ENCODE assay signal across 11 mouse cellular contexts in the genomic region with DNA sequence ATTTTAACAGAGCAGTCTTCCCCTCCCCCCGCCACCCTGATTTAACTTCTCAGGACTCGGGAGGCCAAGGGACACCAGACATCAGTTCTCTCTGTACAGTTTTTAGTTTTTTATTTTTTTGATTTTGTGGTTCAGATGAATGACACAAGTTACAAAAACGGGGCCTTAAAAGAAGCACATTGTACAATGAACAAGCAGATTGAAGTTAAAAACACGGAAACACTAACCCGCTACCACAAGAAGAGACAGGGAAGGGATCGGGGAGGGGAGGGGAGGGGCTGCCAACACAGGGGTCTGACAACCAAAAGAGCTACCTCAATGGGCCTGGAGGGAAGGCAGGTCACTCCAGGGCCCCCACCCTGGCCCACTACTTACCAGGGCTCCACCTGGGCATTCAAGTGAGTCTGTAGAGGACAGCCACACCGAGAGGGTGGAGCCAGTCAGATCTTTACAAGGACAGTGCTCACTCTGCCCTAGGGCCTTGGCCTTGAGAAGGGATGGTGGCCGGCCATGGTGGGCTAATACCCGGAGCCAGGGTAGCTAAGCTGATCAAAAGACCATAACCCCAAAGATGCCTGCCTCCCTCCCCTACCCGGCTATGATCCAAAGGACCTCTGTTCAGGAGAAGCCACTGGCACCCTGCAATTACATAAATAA. TPM values are rescaled to one million over a fixed set of nuclear protein-coding genes. Genes with fewer than 3 reads are reported as not detected.
DNase-seq lines count a peak whose midpoint lies in the region; ATAC-seq lines count a peak whose summit lies in the region.
"Had no signal": no experiment of that assay in that cellular context is flagged by ENCODE, and none has a peak within 500 bp of the region (broad histone marks: within the 10 kb centered on the region; RNA-seq: fewer than 3 reads in every experiment).

No protein-coding gene starts in this region.

- no peak overlapping the region for H3K4me2 ChIP-seq in hindbrain, embryonic 16.5 days (ENCODE audit: low read length)
- H3K4me2 ChIP-seq in forebrain, embryonic 15.5 days (replicated peaks) = no peak overlapping the region
- H3K4me2 ChIP-seq: lung, embryonic 15.5 days had no signal

- peaks cover 49% of the 10 kb centered on the region for H3K36me3 ChIP-seq in hindbrain, embryonic 10.5 days
- H3K36me3 ChIP-seq in hindbrain, embryonic 16.5 days (ENCODE audit: control insufficient read depth, insufficient read depth, low read length) = peaks cover 6% of the 10 kb centered on the region
- H3K36me3 ChIP-seq in forebrain, embryonic 15.5 days = peaks cover 34% of the 10 kb centered on the region

- H3K9me3 ChIP-seq in hindbrain, embryonic 10.5 days = no peaks in the 10 kb centered on the region
- H3K9me3 ChIP-seq in hindbrain, embryonic 16.5 days (ENCODE audit: control insufficient read depth, low read length) = no peaks in the 10 kb centered on the region
- H3K9me3 ChIP-seq in forebrain, embryonic 15.5 days = no peaks in the 10 kb centered on the region
- H3K9me3 ChIP-seq: lung, embryonic 15.5 days had no signal

- H3K27me3 ChIP-seq in hindbrain, embryonic 10.5 days (ENCODE audit: insufficient read depth, poor library complexity, severe bottlenecking) = peaks cover 5% of the 10 kb centered on the region; the same call in 1 of the 2 replicates
- no peaks in the 10 kb centered on the region for H3K27me3 ChIP-seq in hindbrain, embryonic 16.5 days (replicated peaks; ENCODE audit: control insufficient read depth, insufficient read depth, low read length)
- H3K27me3 ChIP-seq in forebrain, embryonic 15.5 days = no peaks in the 10 kb centered on the region
- H3K27me3 ChIP-seq: lung, embryonic 15.5 days had no signal

- 46% methylated on average over 10 of the region's 10 CpGs for WGBS in hindbrain, embryonic 10.5 days
- 49% methylated on average over 10 of the region's 10 CpGs for WGBS in hindbrain, embryonic 16.5 days
- WGBS in forebrain, embryonic 15.5 days = 57% methylated on average over 10 of the region's 10 CpGs

- ATAC-seq in hindbrain, embryonic 16.5 days = no peak
- no peak for ATAC-seq in forebrain, embryonic 15.5 days (replicated peaks)

- DNase-seq in hindbrain, embryonic 10.5 days (ENCODE audit: low spot score) = peak; percentile 36
- peak; percentile 31 for DNase-seq in retina, embryonic 14.5 days (ENCODE audit: low spot score)
- DNase-seq in retina, postnatal 1 day = no peak
- no peak for DNase-seq in Muller cell, postnatal 12 days (ENCODE audit: inconsistent ontology term)
- no peak for DNase-seq in spleen, adult 12 weeks (ENCODE audit: low spot score)
- no peak for DNase-seq in left cerebral cortex, postnatal 36 days (ENCODE audit: low spot score in 2 of 2)
- DNase-seq: left cerebral cortex, postnatal 4 days; thymus, adult 2 months had no signal

- H3K4me3 ChIP-seq in hindbrain, embryonic 10.5 days = no peak overlapping the region
- H3K4me3 ChIP-seq in hindbrain, embryonic 16.5 days (ENCODE audit: low read length) = no peak overlapping the region
- no peak overlapping the region for H3K4me3 ChIP-seq in forebrain, embryonic 15.5 days
- H3K4me3 ChIP-seq: lung, embryonic 15.5 days had no signal

- peaks cover 45% of the 10 kb centered on the region for H3K4me1 ChIP-seq in hindbrain, embryonic 10.5 days (replicated peaks)
- H3K4me1 ChIP-seq in hindbrain, embryonic 16.5 days (ENCODE audit: control insufficient read depth, insufficient read depth, low read depth, low read length) = no peaks in the 10 kb centered on the region
- H3K4me1 ChIP-seq in forebrain, embryonic 15.5 days = no peaks in the 10 kb centered on the region

- no peak overlapping the region for H3K9ac ChIP-seq in hindbrain, embryonic 16.5 days (ENCODE audit: low read depth, low read length)
- no peak overlapping the region for H3K9ac ChIP-seq in forebrain, embryonic 15.5 days (replicated peaks)
- H3K9ac ChIP-seq: lung, embryonic 15.5 days had no signal

- intact Hi-C loops in left cerebral cortex, postnatal 36 days (cut with DNase I) = no loop called here

- H3K27ac ChIP-seq in hindbrain, embryonic 10.5 days = peak overlapping the region; percentile 79
- H3K27ac ChIP-seq in hindbrain, embryonic 16.5 days (ENCODE audit: low read depth, low read length) = no peak overlapping the region
- H3K27ac ChIP-seq in forebrain, embryonic 15.5 days (replicated peaks) = 0 out of 2 replicates have a peak overlapping the region, but pooled peaks have one; percentile 4
- H3K27ac ChIP-seq: lung, embryonic 15.5 days had no signal

RNA-seq across cellular contexts. Expression of a gene that starts 15.0 kb away (rescaled TPM):
- polyA plus RNA-seq in hindbrain, embryonic 10.5 days (2016; fragmentation: Nextera tagmentation; extraction: Ambion mirVana) = 44.4 and 45.9 TPM in 2 replicates
- 30.0 and 39.7 TPM in 2 replicates for polyA plus RNA-seq in hindbrain, embryonic 16.5 days (2015; fragmentation: Nextera tagmentation; extraction: Ambion mirVana)
- 35.8 and 40.8 TPM in 2 replicates for polyA plus RNA-seq in forebrain, embryonic 15.5 days (2015; fragmentation: Nextera tagmentation; extraction: Ambion mirVana)
- 10 to 100 TPM; 34.9 to 40.4 TPM for total RNA-seq in left cerebral cortex, postnatal 36 days (2021)

RNA-seq across cellular contexts. Expression of a gene that starts 15.2 kb away (rescaled TPM):
- 5.5 and 7.9 TPM in 2 replicates for polyA plus RNA-seq in hindbrain, embryonic 10.5 days (2016; fragmentation: Nextera tagmentation; extraction: Ambion mirVana)
- polyA plus RNA-seq in hindbrain, embryonic 16.5 days (2015; fragmentation: Nextera tagmentation; extraction: Ambion mirVana) = 12.5 and 15.8 TPM in 2 replicates
- polyA plus RNA-seq in forebrain, embryonic 15.5 days (2015; fragmentation: Nextera tagmentation; extraction: Ambion mirVana) = 15.9 and 17.1 TPM in 2 replicates
- total RNA-seq in left cerebral cortex, postnatal 36 days (2021) = 100 to 1,000 TPM; 225 to 248 TPM

Comparison
In these comparisons a context has a peak if more than half of its experiments do, and no peak if none do; other contexts are left out.
1. DNase-seq: peak in hindbrain, embryonic 10.5 days (single experiment) and retina, embryonic 14.5 days (single experiment); none in retina, postnatal 1 day (single experiment), Muller cell, postnatal 12 days (single experiment), spleen, adult 12 weeks (single experiment) and left cerebral cortex, postnatal 36 days (0 of 2).